Mouse (Mus musculus) midbrain, embryonic 13.5 days (tissue): ENCODE data around the gene Il6. TPM values are rescaled to one million over a fixed set of nuclear protein-coding genes. Genes with fewer than 3 reads are reported as not detected.
"Not testable (repeated sequence)": the region's sequence is repeated elsewhere in the genome, so short reads cannot be mapped to it uniquely, and the experiment has no call there.

Source experiments
- ATAC-seq: fragments of 200-750 bp; cut with Nextera tagmentation; 2 replicates; pipeline ENCODE4 v1.8.0; 2017; ENCODE audit warnings: mild to moderate bottlenecking, moderate TSS enrichment, moderate library complexity
- H3K27ac ChIP-seq: fragments of 300-500 bp; sonication (generic); 2 replicates; pipeline ENCODE4 v1.5.1; 2015; ENCODE audit warnings: inconsistent platforms, mild to moderate bottlenecking, moderate library complexity
- H3K27me3 ChIP-seq: fragments of 300-500 bp; sonication (generic); 2 replicates; pipeline ENCODE4 v1.6.1; 2015; ENCODE audit warnings: mild to moderate bottlenecking, inconsistent platforms
- H3K36me3 ChIP-seq: fragments of 300-500 bp; sonication (generic); 2 replicates; pipeline ENCODE4 v1.6.1; 2015; ENCODE audit warnings: mild to moderate bottlenecking, inconsistent platforms
- H3K4me1 ChIP-seq: fragments of 300-500 bp; sonication (generic); replicated peaks from 2 replicates; pipeline ENCODE4 v1.6.1; 2015; ENCODE audit warnings: inconsistent platforms
- H3K4me2 ChIP-seq: fragments of 300-500 bp; sonication (generic); replicated peaks from 2 replicates; pipeline ENCODE4 v1.6.1; 2015; ENCODE audit warnings: moderate library complexity, mild to moderate bottlenecking, inconsistent platforms
- H3K4me3 ChIP-seq: fragments of 300-500 bp; sonication (generic); replicated peaks from 2 replicates; pipeline ENCODE4 v1.5.1; 2015; ENCODE audit warnings: mild to moderate bottlenecking, inconsistent platforms
- H3K9ac ChIP-seq: fragments of 300-500 bp; sonication (generic); replicated peaks from 2 replicates; pipeline ENCODE4 v1.6.1; 2015; ENCODE audit warnings: mild to moderate bottlenecking, inconsistent platforms
- H3K9me3 ChIP-seq: fragments of 300-500 bp; sonication (generic); 2 replicates; pipeline ENCODE4 v1.6.1; 2016; ENCODE audit warnings: mild to moderate bottlenecking, inconsistent platforms
- WGBS: fragments of 180-500 bp; shearing (Covaris S2); methylation state at CpG from one replicate; pipeline ENCODE4 v1.1.7; 2015; 5-methylcytosine and 5-hydroxymethylcytosine counted together
- polyA plus RNA-seq: library from polyadenylated mRNA; unstranded; fragments of >200 nt; fragmentation: Nextera tagmentation; extraction: Ambion mirVana; gene quantifications from 2 replicates; pipeline ENCODE4 v1.2.1, GENCODE M21; 2015

Gene Il6
- polyA plus RNA-seq: not detected in 2 replicates

GRCm38 (mm10) chr5:30012726-30013503 lies at the start of gene Il6:
TSS of gene Il6 (plus strand) at chr5:30013114.
- no peak within 1 kb of the TSS for H3K4me3 ChIP-seq
- H3K27ac ChIP-seq: no peak within 1 kb of the TSS
- H3K27me3 ChIP-seq: no peaks in the 10 kb centered on the region
- WGBS: 71% methylated on average over 16 of the region's 16 CpGs
- H3K9me3 ChIP-seq: no peaks in the 10 kb centered on the region
- no peak within 1 kb of the TSS for H3K4me2 ChIP-seq
- no peak for ATAC-seq
- H3K9ac ChIP-seq: no peak within 1 kb of the TSS
- no peaks in the 10 kb centered on the region for H3K4me1 ChIP-seq
- no peaks in the 10 kb centered on the region for H3K36me3 ChIP-seq

GRCm38 (mm10) chr5:29963488-29963887 lies 49.4 kb upstream of the Il6 start:
- 86% methylated on average over 1 of the region's 1 CpGs for WGBS
- Histone ChIP-seq H3K27me3 (no peaks in the 10 kb centered on the region), H3K4me1 (no peaks in the 10 kb centered on the region), H3K9ac (no peak overlapping the region), H3K4me2 (no peak overlapping the region), H3K36me3 (no peaks in the 10 kb centered on the region), H3K9me3 (no peaks in the 10 kb centered on the region), H3K27ac (no peak overlapping the region), H3K4me3 (no peak overlapping the region)
- ATAC-seq: no peak

GRCm38 (mm10) chr5:29970212-29970611 lies 42.7 kb upstream of the Il6 start:
- Histone ChIP-seq H3K36me3 (no peaks in the 10 kb centered on the region), H3K9ac (no peak overlapping the region), H3K4me3 (no peak overlapping the region), H3K9me3 (no peaks in the 10 kb centered on the region), H3K27ac (no peak overlapping the region), H3K27me3 (no peaks in the 10 kb centered on the region), H3K4me2 (no peak overlapping the region), H3K4me1 (no peaks in the 10 kb centered on the region)
- no peak for ATAC-seq
- WGBS: 88% methylated on average over 1 of the region's 1 CpGs

GRCm38 (mm10) chr5:29972796-29973195 lies 40.1 kb upstream of the Il6 start:
- WGBS: 91% methylated on average over 5 of the region's 5 CpGs
- no peaks in the 10 kb centered on the region for H3K9me3 ChIP-seq
- no peak for ATAC-seq
- no peaks in the 10 kb centered on the region for H3K4me1 ChIP-seq
- no peaks in the 10 kb centered on the region for H3K27me3 ChIP-seq
- no peak overlapping the region for H3K4me2 ChIP-seq
- H3K27ac ChIP-seq: no peak overlapping the region
- H3K9ac ChIP-seq: no peak overlapping the region
- no peak overlapping the region for H3K4me3 ChIP-seq
- no peaks in the 10 kb centered on the region for H3K36me3 ChIP-seq

GRCm38 (mm10) chr5:29973533-29973932 lies 39.4 kb upstream of the Il6 start:
- H3K4me1 ChIP-seq: no peaks in the 10 kb centered on the region
- no peak overlapping the region for H3K9ac ChIP-seq
- no peaks in the 10 kb centered on the region for H3K9me3 ChIP-seq
- no peak for ATAC-seq
- H3K4me3 ChIP-seq: no peak overlapping the region
- no peaks in the 10 kb centered on the region for H3K27me3 ChIP-seq
- no peaks in the 10 kb centered on the region for H3K36me3 ChIP-seq
- no peak overlapping the region for H3K4me2 ChIP-seq
- WGBS: 89% methylated on average over 1 of the region's 1 CpGs
- no peak overlapping the region for H3K27ac ChIP-seq

- no peaks in the 10 kb centered on the region for H3K4me1 ChIP-seq
- H3K36me3 ChIP-seq: no peaks in the 10 kb centered on the region
- H3K9ac ChIP-seq: no peak overlapping the region
- H3K4me3 ChIP-seq: no peak overlapping the region
- no peak overlapping the region for H3K27ac ChIP-seq
- H3K9me3 ChIP-seq: no peaks in the 10 kb centered on the region
- H3K4me2 ChIP-seq: no peak overlapping the region
- ATAC-seq: no peak
- H3K27me3 ChIP-seq: no peaks in the 10 kb centered on the region
Observed at GRCm38 (mm10) chr5:29974115-29974514, 38.8 kb upstream of the Il6 start.

GRCm38 (mm10) chr5:29993583-29993982 lies 19.3 kb upstream of the Il6 start:
- WGBS: 100% methylated on average over 1 of the region's 1 CpGs
- ATAC-seq: no peak
- Histone ChIP-seq H3K9me3 (no peaks in the 10 kb centered on the region), H3K27me3 (no peaks in the 10 kb centered on the region), H3K4me3 (no peak overlapping the region), H3K36me3 (no peaks in the 10 kb centered on the region), H3K27ac (no peak overlapping the region), H3K9ac (no peak overlapping the region), H3K4me1 (no peaks in the 10 kb centered on the region), H3K4me2 (no peak overlapping the region)

- ATAC-seq: no peak
- Histone ChIP-seq H3K36me3 (no peaks in the 10 kb centered on the region), H3K4me3 (no peak overlapping the region), H3K4me2 (no peak overlapping the region), H3K27me3 (no peaks in the 10 kb centered on the region), H3K4me1 (no peaks in the 10 kb centered on the region), H3K9ac (no peak overlapping the region), H3K27ac (no peak overlapping the region), H3K9me3 (no peaks in the 10 kb centered on the region)
- 79% methylated on average over 1 of the region's 1 CpGs for WGBS
Observed at GRCm38 (mm10) chr5:29994344-29994743, 18.6 kb upstream of the Il6 start.

GRCm38 (mm10) chr5:29997351-29997750 lies 15.6 kb upstream of the Il6 start:
- Histone ChIP-seq H3K9me3 (no peaks in the 10 kb centered on the region), H3K9ac (no peak overlapping the region)
- ATAC-seq: no peak

GRCm38 (mm10) chr5:30000921-30001320 lies 12.0 kb upstream of the Il6 start:
- H3K27me3 ChIP-seq: no peaks in the 10 kb centered on the region
- no peaks in the 10 kb centered on the region for H3K9me3 ChIP-seq
- 86% methylated on average over 3 of the region's 3 CpGs for WGBS
- H3K4me3 ChIP-seq: no peak overlapping the region
- no peak for ATAC-seq
- no peaks in the 10 kb centered on the region for H3K36me3 ChIP-seq
- H3K4me1 ChIP-seq: no peaks in the 10 kb centered on the region
- H3K9ac ChIP-seq: no peak overlapping the region
- H3K27ac ChIP-seq: no peak overlapping the region
- H3K4me2 ChIP-seq: no peak overlapping the region

More at GRCm38 (mm10) chr5:29997351-29997750, 15.6 kb upstream of the Il6 start:
- no peak overlapping the region for H3K4me3 ChIP-seq
- 80% methylated on average over 1 of the region's 1 CpGs for WGBS
- no peaks in the 10 kb centered on the region for H3K27me3 ChIP-seq
- H3K4me1 ChIP-seq: no peaks in the 10 kb centered on the region
- no peak overlapping the region for H3K27ac ChIP-seq
- H3K36me3 ChIP-seq: no peaks in the 10 kb centered on the region
- no peak overlapping the region for H3K4me2 ChIP-seq

GRCm38 (mm10) chr5:30014580-30014979 lies 1.7 kb downstream of the Il6 start:
- Histone ChIP-seq H3K27ac (no peak overlapping the region), H3K36me3 (no peaks in the 10 kb centered on the region), H3K9ac (no peak overlapping the region), H3K27me3 (no peaks in the 10 kb centered on the region), H3K4me1 (no peaks in the 10 kb centered on the region), H3K4me3 (no peak overlapping the region), H3K9me3 (no peaks in the 10 kb centered on the region), H3K4me2 (no peak overlapping the region)
- WGBS: 63% methylated on average over 2 of the region's 2 CpGs
- ATAC-seq: no peak

GRCm38 (mm10) chr5:30035862-30036261 lies 22.9 kb downstream of the Il6 start:
- 88% methylated on average over 4 of the region's 4 CpGs for WGBS
- not testable (repeated sequence) for H3K4me1 ChIP-seq, H3K4me2 ChIP-seq, H3K9ac ChIP-seq, H3K36me3 ChIP-seq, H3K4me3 ChIP-seq, ATAC-seq, H3K9me3 ChIP-seq, H3K27ac ChIP-seq, H3K27me3 ChIP-seq

- H3K9ac ChIP-seq, H3K4me3 ChIP-seq, ATAC-seq, H3K27me3 ChIP-seq, H3K4me1 ChIP-seq, H3K27ac ChIP-seq, H3K4me2 ChIP-seq, H3K9me3 ChIP-seq, H3K36me3 ChIP-seq: not testable (repeated sequence)
- WGBS: 97% methylated on average over 2 of the region's 2 CpGs
Observed at GRCm38 (mm10) chr5:30037111-30037510, 24.2 kb downstream of the Il6 start.
